Mouse (Mus musculus) neural tube, embryonic 14.5 days (tissue): ENCODE results near the gene Jade1. TPM values are rescaled to one million over a fixed set of nuclear protein-coding genes. Genes with fewer than 3 reads are reported as not detected.

Source experiments
- ATAC-seq: fragments of 200-750 bp; cut with Nextera tagmentation; 2 replicates; pipeline ENCODE4 v1.8.0; 2017; ENCODE audit warnings: low read depth, mild to moderate bottlenecking, moderate TSS enrichment, moderate library complexity
- H3K27ac ChIP-seq: fragments of 300-500 bp; sonication (generic); 2 replicates; pipeline ENCODE4 v1.5.1; 2014; ENCODE audit warnings: low read depth, mild to moderate bottlenecking, control low read depth, low read length, moderate library complexity, mixed read lengths
- H3K27me3 ChIP-seq: fragments of 300-500 bp; sonication (generic); 2 replicates; pipeline ENCODE4 v1.6.1; 2014; ENCODE audit warnings: low read length; ENCODE audit not compliant: control insufficient read depth, insufficient read depth
- H3K36me3 ChIP-seq: fragments of 300-500 bp; sonication (generic); 2 replicates; pipeline ENCODE4 v1.6.1; 2014; ENCODE audit warnings: low read length, mixed read lengths; ENCODE audit not compliant: control insufficient read depth, insufficient read depth
- H3K4me1 ChIP-seq: fragments of 300-500 bp; sonication (generic); 2 replicates; pipeline ENCODE4 v1.6.1; 2014; ENCODE audit warnings: low read length; ENCODE audit not compliant: control insufficient read depth, insufficient read depth
- H3K4me2 ChIP-seq: fragments of 300-500 bp; sonication (generic); 2 replicates; pipeline ENCODE4 v1.6.1; 2014; ENCODE audit warnings: mild to moderate bottlenecking, low read depth, low read length, control low read depth
- H3K4me3 ChIP-seq: fragments of 300-500 bp; sonication (generic); 2 replicates; pipeline ENCODE4 v1.5.1; 2014; ENCODE audit warnings: low read depth, low read length, control low read depth, mixed read lengths
- H3K9ac ChIP-seq: fragments of 300-500 bp; sonication (generic); replicated peaks from 2 replicates; pipeline ENCODE4 v1.6.1; 2014; ENCODE audit warnings: low read depth, mild to moderate bottlenecking, control low read depth, low read length, mixed read lengths
- H3K9me3 ChIP-seq: fragments of 300-500 bp; sonication (generic); 2 replicates; pipeline ENCODE4 v1.6.1; 2016; ENCODE audit warnings: low read length; ENCODE audit not compliant: control insufficient read depth
- WGBS: fragments of 180-500 bp; shearing (Covaris S2); extraction: QIAGEN DNeasy Blood & Tissue Kit; methylation state at CpG from one replicate; pipeline ENCODE4 v1.1.7; 2014; 5-methylcytosine and 5-hydroxymethylcytosine counted together
- polyA plus RNA-seq: library from polyadenylated mRNA; unstranded; fragments of >200 nt; fragmentation: Nextera tagmentation; extraction: Ambion mirVana; gene quantifications from 2 replicates; pipeline ENCODE4 v1.2.1, GENCODE M21; 2014

Gene Jade1
- polyA plus RNA-seq, 1 experiment from 2014 or later = 11.6 TPM

DNA sequence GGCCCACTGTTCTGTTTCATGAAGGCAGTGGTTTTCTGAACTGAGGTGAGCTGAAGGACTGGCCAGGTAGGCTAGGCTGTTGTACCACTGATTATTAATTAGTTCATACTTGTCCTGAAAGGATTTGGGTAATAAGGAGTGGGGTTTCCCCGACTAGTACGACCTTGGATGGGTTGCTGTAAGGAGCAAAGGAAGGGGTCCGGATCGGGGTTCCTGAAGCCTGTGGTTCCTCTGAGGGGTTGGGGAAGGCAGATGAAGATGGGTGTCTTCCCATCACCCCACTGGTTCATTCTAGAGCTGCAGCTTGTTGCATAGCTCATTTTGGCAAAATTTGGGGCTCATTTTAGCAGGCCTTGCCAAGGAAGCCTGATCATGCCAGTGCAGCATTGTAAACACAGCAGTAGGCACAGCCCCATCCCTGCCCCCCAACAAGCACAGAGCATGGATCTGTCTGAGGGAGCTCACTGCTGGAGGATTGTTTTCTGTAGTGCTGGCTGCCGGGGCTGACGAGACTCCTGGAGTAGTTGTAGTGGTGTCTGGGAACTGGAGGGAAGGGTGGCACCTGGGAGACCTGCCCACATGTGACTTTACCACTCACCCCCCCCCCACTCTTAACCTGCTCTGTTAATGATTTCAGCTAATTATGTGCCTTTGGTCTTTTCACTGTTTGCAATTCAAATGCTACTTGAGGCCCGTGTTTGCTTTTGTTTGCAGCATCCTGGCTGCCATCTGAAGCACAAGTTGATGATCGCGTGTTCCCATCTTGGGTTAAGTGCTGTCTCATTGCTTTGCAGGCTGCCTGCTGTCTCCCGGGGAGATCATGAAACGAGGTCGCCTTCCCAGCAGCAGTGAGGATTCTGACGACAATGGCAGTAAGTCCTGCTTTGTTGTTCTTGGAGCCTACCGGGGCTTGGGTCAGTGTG lies 25.1 kb downstream of the Jade1 start:
- ATAC-seq = peak; percentile 33; the same call in 1 of the 2 replicates
- Histone ChIP-seq H3K9ac (no peak overlapping the region), H3K27ac (peak overlapping the region; percentile 8; the same call in 1 of the 2 replicates), H3K4me3 (no peak overlapping the region), H3K27me3 (no peaks in the 10 kb centered on the region), H3K4me1 (peaks cover 16% of the 10 kb centered on the region), H3K36me3 (no peaks in the 10 kb centered on the region), H3K4me2 (no peak overlapping the region), H3K9me3 (no peaks in the 10 kb centered on the region)
- 26% methylated on average over 14 of the region's 14 CpGs for WGBS

DNA sequence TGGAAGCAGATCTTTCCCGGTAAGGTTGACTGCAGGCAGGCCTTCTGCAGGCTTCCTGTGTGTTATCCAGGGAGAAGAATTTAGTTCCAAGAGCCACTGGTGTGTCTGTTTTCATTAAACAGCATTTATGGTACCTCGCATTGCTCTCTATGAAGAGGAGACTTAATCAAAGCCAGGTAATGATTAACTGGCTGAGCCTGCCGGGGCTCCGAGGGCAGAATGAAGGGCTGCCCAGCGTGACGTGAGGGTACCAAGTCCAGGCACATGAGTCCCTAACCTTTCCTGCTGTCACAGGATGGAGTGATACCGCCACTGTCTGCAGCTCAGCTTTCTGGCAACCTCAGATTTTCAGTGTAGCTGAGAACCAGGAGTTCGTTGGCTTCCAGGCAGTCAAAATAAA lies 25.9 kb downstream of the Jade1 start:
- peaks cover 16% of the 10 kb centered on the region for H3K4me1 ChIP-seq
- no peak for ATAC-seq
- no peaks in the 10 kb centered on the region for H3K36me3 ChIP-seq
- H3K27me3 ChIP-seq = no peaks in the 10 kb centered on the region
- peak overlapping the region; percentile 8; the same call in 1 of the 2 replicates for H3K27ac ChIP-seq
- no peaks in the 10 kb centered on the region for H3K9me3 ChIP-seq
- no peak overlapping the region for H3K4me3 ChIP-seq
- H3K4me2 ChIP-seq = no peak overlapping the region
- 29% methylated on average over 8 of the region's 8 CpGs for WGBS
- H3K9ac ChIP-seq = no peak overlapping the region

DNA sequence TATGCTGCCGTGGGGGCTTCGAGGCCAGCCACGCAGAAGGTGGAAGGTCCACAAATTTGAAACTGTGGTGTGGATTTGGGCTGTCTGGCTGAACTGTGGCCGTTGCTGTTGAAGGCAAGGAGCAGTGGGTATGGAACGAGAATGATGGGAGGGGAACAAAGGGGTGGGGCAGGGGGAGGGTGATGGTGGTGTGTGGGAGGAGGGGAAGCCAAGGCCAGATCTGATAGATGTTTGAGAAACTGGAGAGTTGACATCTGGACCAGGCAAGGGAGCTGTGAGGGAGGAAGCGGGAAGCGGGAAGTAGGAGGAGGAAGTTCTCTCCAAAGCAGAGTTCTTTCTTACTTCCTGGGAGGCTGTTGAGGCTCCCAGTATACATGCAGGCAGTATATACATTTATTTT lies 26.7 kb downstream of the Jade1 start:
- Histone ChIP-seq H3K4me2 (no peak overlapping the region), H3K27me3 (no peaks in the 10 kb centered on the region), H3K4me1 (peaks cover 16% of the 10 kb centered on the region), H3K9ac (no peak overlapping the region), H3K4me3 (no peak overlapping the region), H3K27ac (no peak overlapping the region), H3K9me3 (no peaks in the 10 kb centered on the region), H3K36me3 (no peaks in the 10 kb centered on the region)
- ATAC-seq = no peak
- WGBS = 69% methylated on average over 7 of the region's 7 CpGs

- Histone ChIP-seq H3K27me3 (no peaks in the 10 kb centered on the region), H3K4me3 (no peak overlapping the region), H3K36me3 (no peaks in the 10 kb centered on the region), H3K9me3 (no peaks in the 10 kb centered on the region), H3K4me2 (no peak overlapping the region), H3K27ac (no peak overlapping the region), H3K9ac (no peak overlapping the region), H3K4me1 (peaks cover 16% of the 10 kb centered on the region)
- no peak for ATAC-seq
- WGBS = 88% methylated on average over 14 of the region's 14 CpGs
Measured at GRCm38 (mm10) chr3:41583092-41583491, 27.6 kb downstream of the Jade1 start.

GRCm38 (mm10) chr3:41583621-41584020 lies 28.1 kb downstream of the Jade1 start:
- WGBS = 48% methylated on average over 4 of the region's 4 CpGs
- Histone ChIP-seq H3K36me3 (no peaks in the 10 kb centered on the region), H3K27ac (no peak overlapping the region), H3K9ac (no peak overlapping the region), H3K4me3 (no peak overlapping the region), H3K9me3 (no peaks in the 10 kb centered on the region), H3K27me3 (no peaks in the 10 kb centered on the region), H3K4me1 (peaks cover 15% of the 10 kb centered on the region), H3K4me2 (no peak overlapping the region)
- ATAC-seq = peak; percentile 53

DNA sequence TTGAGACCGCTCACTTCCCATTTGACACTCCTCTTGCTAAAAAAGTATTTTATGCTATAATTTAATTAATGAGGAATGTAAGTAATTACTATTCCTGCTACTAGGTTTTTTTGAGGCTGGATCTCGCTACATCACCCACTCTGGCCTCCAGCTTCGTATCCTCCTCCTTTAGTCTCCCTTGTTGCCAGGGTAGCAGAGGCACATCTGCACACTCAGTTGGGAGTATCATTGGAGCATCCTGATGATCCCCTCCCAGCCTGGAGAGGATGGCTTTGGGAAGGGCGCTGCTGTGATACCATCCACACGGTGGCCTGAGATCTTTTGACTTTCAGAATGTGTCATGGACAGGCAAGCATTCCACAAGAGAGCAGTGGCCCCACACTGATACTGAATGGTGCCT lies 30.0 kb downstream of the Jade1 start:
- no peaks in the 10 kb centered on the region for H3K9me3 ChIP-seq
- 72% methylated on average over 5 of the region's 5 CpGs for WGBS
- H3K4me1 ChIP-seq = peaks cover 13% of the 10 kb centered on the region
- no peak for ATAC-seq
- no peak overlapping the region for H3K27ac ChIP-seq
- H3K4me2 ChIP-seq = no peak overlapping the region
- no peaks in the 10 kb centered on the region for H3K27me3 ChIP-seq
- H3K4me3 ChIP-seq = no peak overlapping the region
- H3K9ac ChIP-seq = no peak overlapping the region
- H3K36me3 ChIP-seq = no peaks in the 10 kb centered on the region

- Histone ChIP-seq H3K9ac (no peak overlapping the region), H3K27ac (no peak overlapping the region), H3K4me3 (no peak overlapping the region), H3K27me3 (no peaks in the 10 kb centered on the region), H3K4me2 (no peak overlapping the region), H3K4me1 (peaks cover 7% of the 10 kb centered on the region), H3K36me3 (no peaks in the 10 kb centered on the region), H3K9me3 (no peaks in the 10 kb centered on the region)
- WGBS = 57% methylated on average over 6 of the region's 6 CpGs
- no peak for ATAC-seq
Measured at GRCm38 (mm10) chr3:41586330-41586729, 30.8 kb downstream of the Jade1 start.

DNA sequence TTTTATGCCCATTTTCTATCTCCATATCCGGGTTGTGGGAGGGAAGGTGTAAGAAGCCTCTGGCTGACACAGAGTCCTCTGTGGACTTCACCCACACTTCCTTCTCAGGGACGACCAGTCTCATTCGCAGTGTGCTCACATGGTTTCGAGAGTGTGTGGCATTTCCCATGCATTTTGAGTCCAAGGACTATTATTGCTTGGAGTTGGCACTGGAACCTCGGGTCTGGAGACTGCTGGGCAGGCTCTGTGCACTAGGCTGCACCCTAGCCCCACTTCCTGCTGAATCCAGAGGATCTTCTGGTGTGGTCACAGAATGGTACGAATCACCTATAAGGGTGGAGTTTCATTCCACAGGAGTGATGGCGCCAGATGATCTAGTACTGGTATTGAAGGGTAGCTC lies 31.4 kb downstream of the Jade1 start:
- 89% methylated on average over 7 of the region's 7 CpGs for WGBS
- no peak overlapping the region for H3K27ac ChIP-seq
- H3K4me2 ChIP-seq = no peak overlapping the region
- H3K9me3 ChIP-seq = no peaks in the 10 kb centered on the region
- H3K36me3 ChIP-seq = no peaks in the 10 kb centered on the region
- no peak overlapping the region for H3K4me3 ChIP-seq
- ATAC-seq = no peak
- no peak overlapping the region for H3K9ac ChIP-seq
- H3K27me3 ChIP-seq = no peaks in the 10 kb centered on the region
- H3K4me1 ChIP-seq = peaks cover 2% of the 10 kb centered on the region; the same call in 1 of the 2 replicates

GRCm38 (mm10) chr3:41587588-41587987 lies 32.1 kb downstream of the Jade1 start:
- Histone ChIP-seq H3K4me1 (peaks cover 2% of the 10 kb centered on the region; the same call in 1 of the 2 replicates), H3K9me3 (no peaks in the 10 kb centered on the region), H3K36me3 (no peaks in the 10 kb centered on the region), H3K4me3 (no peak overlapping the region), H3K27me3 (no peaks in the 10 kb centered on the region), H3K27ac (no peak overlapping the region), H3K4me2 (no peak overlapping the region), H3K9ac (no peak overlapping the region)
- WGBS = 78% methylated on average over 6 of the region's 6 CpGs
- no peak for ATAC-seq
